Mouse (Mus musculus) embryonic facial prominence, embryonic 12.5 days (tissue): ENCODE results near the gene Sfxn3. TPM values are rescaled to one million over a fixed set of nuclear protein-coding genes. Genes with fewer than 3 reads are reported as not detected.

ENCODE experiments used
- ATAC-seq: fragments of 200-750 bp; cut with Nextera tagmentation; 2 replicates; pipeline ENCODE4 v1.8.0; 2017; ENCODE audit not compliant: insufficient number of reproducible peaks, insufficient read depth, low FRiP score, low TSS enrichment
- H3K27ac ChIP-seq: fragments of 300-500 bp; sonication (generic); 2 replicates; pipeline ENCODE4 v1.5.1; 2016; ENCODE audit warnings: mild to moderate bottlenecking
- H3K27me3 ChIP-seq: fragments of 300-500 bp; sonication (generic); 2 replicates; pipeline ENCODE4 v1.6.1; 2016; ENCODE audit warnings: mild to moderate bottlenecking, moderate library complexity
- H3K36me3 ChIP-seq: fragments of 300-500 bp; sonication (generic); 2 replicates; pipeline ENCODE4 v1.6.1; 2016; ENCODE audit warnings: mild to moderate bottlenecking
- H3K4me1 ChIP-seq: fragments of 300-500 bp; sonication (generic); 2 replicates; pipeline ENCODE4 v1.6.1; 2016
- H3K4me2 ChIP-seq: fragments of 300-500 bp; sonication (generic); replicated peaks from 2 replicates; pipeline ENCODE4 v1.6.1; 2016; ENCODE audit warnings: mild to moderate bottlenecking, moderate library complexity
- H3K4me3 ChIP-seq: fragments of 300-500 bp; sonication (generic); 2 replicates; pipeline ENCODE4 v1.5.1; 2016; ENCODE audit warnings: mild to moderate bottlenecking
- H3K9ac ChIP-seq: fragments of 300-500 bp; sonication (generic); 2 replicates; pipeline ENCODE4 v1.6.1; 2016; ENCODE audit warnings: mild to moderate bottlenecking, moderate library complexity
- H3K9me3 ChIP-seq: fragments of 300-500 bp; sonication (generic); 2 replicates; pipeline ENCODE4 v1.6.1; 2016; ENCODE audit warnings: mild to moderate bottlenecking, moderate library complexity
- WGBS: fragments of 180-500 bp; shearing (Covaris S2); methylation state at CpG from one replicate; pipeline ENCODE4 v1.1.7; 2016; 5-methylcytosine and 5-hydroxymethylcytosine counted together
- polyA plus RNA-seq: library from polyadenylated mRNA; unstranded; fragments of >200 nt; fragmentation: Nextera tagmentation; extraction: Ambion mirVana; gene quantifications from 2 replicates; pipeline ENCODE4 v1.2.1, GENCODE M21; 2016

The Sfxn3 gene
- polyA plus RNA-seq, 1 experiment from 2014 or later: 24.3 TPM

DNA sequence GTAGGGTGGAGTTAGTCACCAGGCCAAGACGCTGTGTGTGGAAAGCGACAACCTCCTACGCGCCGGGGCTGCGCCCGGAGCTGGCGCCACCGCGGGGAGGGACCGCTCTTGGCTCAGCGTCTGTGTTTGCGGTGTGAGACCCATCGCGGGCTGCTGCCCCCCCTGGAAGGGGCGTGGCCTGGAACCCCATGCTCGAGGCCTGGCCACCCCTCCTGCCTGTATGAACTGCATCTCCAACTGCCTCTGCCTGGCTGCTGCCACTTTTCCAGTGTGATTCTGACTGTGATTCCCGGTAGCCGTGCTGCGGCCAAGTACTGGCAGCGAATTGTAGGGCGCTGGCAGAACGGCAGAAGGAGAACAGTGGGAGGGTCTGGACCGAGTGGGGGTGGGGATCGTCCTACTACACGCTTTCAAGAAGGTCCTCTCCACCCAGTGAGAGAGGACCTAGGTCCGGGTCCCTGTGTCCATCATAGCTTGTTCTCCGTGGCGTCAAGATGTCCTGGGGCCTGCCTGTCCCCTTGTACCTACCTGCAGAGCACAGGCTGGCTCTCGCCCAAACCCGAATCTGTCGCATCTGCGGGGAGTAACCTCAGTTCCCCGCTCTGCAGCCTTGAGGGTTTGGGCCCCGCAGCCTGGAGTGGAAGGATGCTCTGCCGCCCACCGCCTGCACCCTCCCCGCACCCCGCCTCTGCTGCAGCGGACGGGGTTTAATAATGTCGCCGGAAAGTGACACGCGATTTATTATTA, 32.6 kb downstream of the Sfxn3 start:
- H3K4me1 ChIP-seq: peaks cover 58% of the 10 kb centered on the region
- under 1% methylated on average over 45 of the region's 45 CpGs for WGBS
- peaks cover 68% of the 10 kb centered on the region for H3K27me3 ChIP-seq
- peak overlapping the region; percentile 36 for H3K9ac ChIP-seq
- peak overlapping the region; percentile 62 for H3K4me2 ChIP-seq
- no peak for ATAC-seq
- peak overlapping the region; percentile 46; the same call in 1 of the 2 replicates for H3K27ac ChIP-seq
- no peaks in the 10 kb centered on the region for H3K36me3 ChIP-seq
- no peaks in the 10 kb centered on the region for H3K9me3 ChIP-seq
- H3K4me3 ChIP-seq: peak overlapping the region; percentile 28

GRCm38 (mm10) chr19:45080711-45081110, 33.4 kb downstream of the Sfxn3 start:
- H3K27ac ChIP-seq: no peak overlapping the region
- H3K9ac ChIP-seq: peak overlapping the region; percentile 36; the same call in 1 of the 2 replicates
- H3K4me1 ChIP-seq: peaks cover 53% of the 10 kb centered on the region
- no peak for ATAC-seq
- peaks cover 73% of the 10 kb centered on the region for H3K27me3 ChIP-seq
- peak overlapping the region; percentile 28 for H3K4me3 ChIP-seq
- WGBS: 3% methylated on average over 17 of the region's 17 CpGs
- H3K4me2 ChIP-seq: peak overlapping the region; percentile 62
- no peaks in the 10 kb centered on the region for H3K9me3 ChIP-seq
- H3K36me3 ChIP-seq: no peaks in the 10 kb centered on the region

DNA sequence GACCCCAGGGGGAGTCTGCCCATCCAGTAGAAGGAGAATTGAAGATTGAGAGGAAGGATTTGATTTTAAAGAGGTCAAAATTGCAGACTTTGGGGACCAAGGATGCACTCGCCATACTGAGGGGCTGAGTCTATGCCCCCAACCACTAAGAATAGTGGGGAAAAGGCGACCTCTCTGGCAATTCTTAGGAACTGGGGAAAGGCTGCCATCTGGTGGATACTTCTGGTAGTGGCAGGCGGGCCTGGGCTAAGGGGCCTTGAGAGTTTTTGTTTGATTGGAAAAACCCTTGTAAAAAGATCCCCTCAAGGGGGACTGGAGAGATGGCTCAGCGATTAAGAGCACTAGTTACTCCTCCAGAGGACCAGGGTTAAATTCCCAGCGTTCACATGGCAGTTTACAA, 34.0 kb downstream of the Sfxn3 start:
- no peaks in the 10 kb centered on the region for H3K9me3 ChIP-seq
- WGBS: under 1% methylated on average over 5 of the region's 5 CpGs
- no peaks in the 10 kb centered on the region for H3K36me3 ChIP-seq
- H3K27me3 ChIP-seq: peaks cover 69% of the 10 kb centered on the region
- peaks cover 48% of the 10 kb centered on the region for H3K4me1 ChIP-seq
- H3K27ac ChIP-seq: no peak overlapping the region
- no peak overlapping the region for H3K9ac ChIP-seq
- no peak for ATAC-seq
- no peak overlapping the region for H3K4me3 ChIP-seq
- peak overlapping the region; percentile 62 for H3K4me2 ChIP-seq

- H3K9me3 ChIP-seq: no peaks in the 10 kb centered on the region
- H3K4me1 ChIP-seq: peaks cover 41% of the 10 kb centered on the region
- H3K9ac ChIP-seq: no peak overlapping the region
- H3K36me3 ChIP-seq: no peaks in the 10 kb centered on the region
- no peak overlapping the region for H3K4me2 ChIP-seq
- 19% methylated on average over 11 of the region's 11 CpGs for WGBS
- H3K27ac ChIP-seq: no peak overlapping the region
- H3K4me3 ChIP-seq: no peak overlapping the region
- H3K27me3 ChIP-seq: peaks cover 65% of the 10 kb centered on the region
- ATAC-seq: no peak
Measured at GRCm38 (mm10) chr19:45081841-45082550, 34.7 kb downstream of the Sfxn3 start.

GRCm38 (mm10) chr19:45097868-45098267, 50.6 kb downstream of the Sfxn3 start:
- Histone ChIP-seq H3K4me1 (no peaks in the 10 kb centered on the region), H3K4me2 (no peak overlapping the region), H3K4me3 (no peak overlapping the region), H3K9ac (no peak overlapping the region), H3K27ac (no peak overlapping the region), H3K9me3 (no peaks in the 10 kb centered on the region), H3K36me3 (no peaks in the 10 kb centered on the region), H3K27me3 (0 out of 2 replicates have a peak, but pooled peaks cover 5% of the 10 kb centered on the region)
- ATAC-seq: no peak
- 23% methylated on average over 11 of the region's 11 CpGs for WGBS

DNA sequence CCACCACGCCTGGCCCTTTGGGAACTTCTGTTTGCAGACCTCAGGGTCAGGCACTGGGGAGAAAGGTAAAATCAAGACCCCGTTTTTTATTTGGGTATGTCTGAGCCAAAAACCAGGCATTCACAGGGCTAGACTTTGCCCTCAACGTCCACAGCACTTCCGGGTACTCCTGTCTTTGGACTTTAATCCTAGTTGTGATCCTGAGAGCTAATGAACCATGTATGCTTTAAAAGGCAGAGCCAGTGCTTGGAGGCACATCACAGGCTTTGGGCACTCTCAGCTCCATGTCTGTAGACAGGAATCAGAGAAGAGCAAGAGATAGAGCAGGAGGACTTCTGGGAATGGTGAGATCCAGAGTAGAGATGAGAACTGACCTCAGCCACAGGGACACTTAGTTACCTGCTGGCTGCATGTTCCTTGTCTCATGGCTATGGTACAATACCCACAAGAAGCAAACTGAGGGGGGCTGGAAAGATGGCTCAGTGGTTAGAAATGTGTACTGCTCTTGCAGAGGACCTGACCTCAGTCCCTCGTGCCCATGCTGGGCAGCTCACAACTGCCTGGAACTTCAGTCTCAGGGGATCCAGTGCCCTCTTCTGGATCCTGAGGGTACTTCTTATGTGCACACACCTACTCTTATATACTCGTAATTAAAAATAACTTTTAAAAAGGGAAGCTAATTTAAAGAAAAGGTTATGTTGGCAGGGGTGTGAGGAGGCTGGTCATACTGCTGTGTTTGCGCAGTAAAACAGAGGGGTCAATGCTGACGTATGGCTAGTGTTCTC, 53.4 kb downstream of the Sfxn3 start:
- no peak for ATAC-seq
- 73% methylated on average over 8 of the region's 8 CpGs for WGBS

DNA sequence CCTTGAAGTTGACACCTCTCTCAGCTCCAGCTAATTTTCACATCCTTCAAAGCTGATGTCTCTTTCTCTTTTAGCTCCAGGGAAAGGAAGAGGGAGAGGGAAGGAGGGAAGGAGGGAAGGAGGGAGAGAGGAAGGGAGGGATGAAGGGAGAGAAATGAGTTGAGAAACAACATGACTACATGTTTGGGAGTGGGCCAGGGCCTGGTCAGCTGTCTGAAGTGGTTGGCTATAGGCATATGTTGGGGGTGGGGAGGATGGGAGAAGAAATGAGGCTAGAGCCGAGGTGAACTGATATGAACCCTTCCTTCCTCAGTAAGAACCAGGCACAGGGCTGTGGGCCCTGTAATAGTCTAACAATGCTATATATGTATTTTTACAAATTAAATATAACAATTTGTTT, 58.3 kb downstream of the Sfxn3 start:
- Histone ChIP-seq H3K9ac (no peak overlapping the region), H3K36me3 (no peaks in the 10 kb centered on the region), H3K4me2 (no peak overlapping the region), H3K9me3 (no peaks in the 10 kb centered on the region), H3K27me3 (peaks cover 23% of the 10 kb centered on the region), H3K4me1 (no peaks in the 10 kb centered on the region), H3K27ac (no peak overlapping the region), H3K4me3 (no peak overlapping the region)
- 11% methylated on average over 1 of the region's 1 CpGs for WGBS
- ATAC-seq: no peak

More for the DNA sequence above, 53.4 kb downstream of the Sfxn3 start:
- Histone ChIP-seq H3K9me3 (no peaks in the 10 kb centered on the region), H3K27me3 (peaks cover 23% of the 10 kb centered on the region), H3K9ac (no peak overlapping the region), H3K27ac (no peak overlapping the region), H3K36me3 (no peaks in the 10 kb centered on the region), H3K4me2 (no peak overlapping the region), H3K4me3 (no peak overlapping the region), H3K4me1 (no peaks in the 10 kb centered on the region)

Other genes starting within 250 kb of the Sfxn3 start
- gene Slf2, start 116.4 kb upstream of the Sfxn3 start, polyA plus RNA-seq: 50.1 and 51.6 TPM in 2 replicates
- 7.0 TPM in 2 replicates for gene Sema4g, start 58.4 kb upstream of the Sfxn3 start, polyA plus RNA-seq
- 28.6 and 29.1 TPM in 2 replicates for gene Twnk, start 41.8 kb upstream of the Sfxn3 start, polyA plus RNA-seq
- gene Mrpl43, start 41.1 kb upstream of the Sfxn3 start, polyA plus RNA-seq: 74.5 and 75.8 TPM in 2 replicates
- 107 and 112 TPM in 2 replicates for gene Lzts2, start 33.1 kb upstream of the Sfxn3 start, polyA plus RNA-seq
- 0.29 and 0.52 TPM in 2 replicates for gene Pdzd7, start 1.8 kb upstream of the Sfxn3 start, polyA plus RNA-seq
- 7.0 and 8.4 TPM in 2 replicates for gene Kazald1, start 27.7 kb downstream of the Sfxn3 start, polyA plus RNA-seq
- gene Tlx1, start 103.2 kb downstream of the Sfxn3 start, polyA plus RNA-seq: 2.8 and 3.8 TPM in 2 replicates
- 0.64 and 1.2 TPM in 2 replicates for gene Lbx1, start 188.3 kb downstream of the Sfxn3 start, polyA plus RNA-seq